Mouse (Mus musculus) heart, adult 9 months (tissue): ENCODE measurements around the gene Qk.

ENCODE experiments used
- DNase-seq, 2 experiments: peaks; one replicate each; pipeline ENCODE4 v3.0.0; 2022; ENCODE audit warnings: low spot score in 2 of 2

The Qk gene

DNA sequence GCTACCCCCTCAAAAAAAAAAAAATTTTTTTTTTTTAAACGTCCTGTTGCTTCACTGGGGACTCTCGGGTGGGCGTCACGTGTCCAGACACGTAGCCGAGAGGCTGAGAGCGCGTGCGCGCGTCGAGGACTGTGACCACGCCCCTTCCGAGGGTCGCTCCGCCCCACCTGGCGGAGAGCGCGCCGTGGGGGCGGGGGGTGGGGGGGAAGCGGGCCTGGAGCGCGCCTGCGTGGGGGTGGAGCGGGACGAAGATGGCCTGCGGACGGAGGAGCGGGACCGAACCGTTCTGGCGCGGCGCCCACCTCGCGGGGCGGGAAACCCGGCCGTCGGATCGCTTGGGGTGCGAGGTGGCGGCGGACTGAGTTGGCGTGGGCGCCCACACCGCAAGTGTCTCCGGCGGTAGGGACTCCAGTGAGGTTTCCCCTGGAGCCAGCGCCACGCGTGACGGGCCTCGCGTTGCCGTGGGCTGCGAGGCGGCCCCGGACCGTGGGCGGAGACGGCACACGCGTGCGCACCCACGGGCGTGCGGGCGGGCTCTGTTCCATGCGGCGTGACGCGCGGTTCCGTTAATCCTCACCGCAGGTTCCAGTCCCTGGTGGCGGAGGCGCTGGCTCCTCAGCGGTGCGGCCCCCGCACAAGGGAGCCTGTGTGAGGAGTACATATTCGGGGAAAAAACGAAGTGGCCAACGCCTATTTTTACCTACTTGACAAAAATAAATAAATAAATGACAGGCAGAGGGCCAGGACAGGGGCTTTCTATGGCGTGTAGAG lies at the start of gene Qk:
Gene Qk, minus strand, starts transcription at position 170 of the 771 bp plus-strand sequence.
- DNase-seq = peak; percentile 92 to 93

DNA sequence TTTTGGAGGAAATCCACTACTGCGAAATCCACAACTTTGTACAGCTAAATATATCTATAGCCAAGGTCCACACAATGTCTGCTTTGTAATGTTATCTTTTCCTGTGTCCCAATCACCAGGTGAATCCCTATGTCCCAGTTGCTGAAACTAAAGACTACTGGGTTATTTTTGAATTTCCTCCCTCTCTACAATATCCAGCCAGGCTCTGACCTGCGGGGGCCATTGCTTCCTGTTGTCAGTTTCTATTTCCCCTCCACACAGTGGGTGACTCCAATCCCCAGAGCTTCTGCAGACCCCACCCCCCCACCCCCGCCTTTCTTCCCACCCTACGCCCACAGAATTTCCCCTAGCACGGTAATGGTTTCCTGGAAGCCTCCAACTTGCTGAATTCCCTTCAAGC lies 47.4 kb upstream of the Qk start:
- DNase-seq = peak in 1 of 2 experiments; percentile 64

DNA sequence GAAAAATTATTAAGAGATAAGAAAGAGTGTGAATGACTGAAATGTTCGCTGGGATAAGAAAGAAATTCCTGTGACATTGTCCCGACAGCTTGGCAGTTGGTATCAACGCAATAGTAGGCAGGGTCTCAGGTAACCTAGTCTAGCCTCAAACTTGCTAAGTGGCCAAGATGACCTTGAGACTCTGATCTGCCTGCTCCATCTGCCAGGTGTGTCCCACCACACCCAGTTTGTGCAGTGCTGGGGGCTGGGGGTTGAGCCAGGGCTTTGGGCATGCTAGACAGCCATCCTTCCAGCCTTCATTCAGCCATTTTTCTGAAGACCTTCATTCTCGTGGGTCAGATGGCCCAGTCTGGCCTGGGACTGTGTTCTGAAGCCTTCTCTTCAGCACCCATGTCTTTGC lies 46.9 kb upstream of the Qk start:
- no peak for DNase-seq

DNA sequence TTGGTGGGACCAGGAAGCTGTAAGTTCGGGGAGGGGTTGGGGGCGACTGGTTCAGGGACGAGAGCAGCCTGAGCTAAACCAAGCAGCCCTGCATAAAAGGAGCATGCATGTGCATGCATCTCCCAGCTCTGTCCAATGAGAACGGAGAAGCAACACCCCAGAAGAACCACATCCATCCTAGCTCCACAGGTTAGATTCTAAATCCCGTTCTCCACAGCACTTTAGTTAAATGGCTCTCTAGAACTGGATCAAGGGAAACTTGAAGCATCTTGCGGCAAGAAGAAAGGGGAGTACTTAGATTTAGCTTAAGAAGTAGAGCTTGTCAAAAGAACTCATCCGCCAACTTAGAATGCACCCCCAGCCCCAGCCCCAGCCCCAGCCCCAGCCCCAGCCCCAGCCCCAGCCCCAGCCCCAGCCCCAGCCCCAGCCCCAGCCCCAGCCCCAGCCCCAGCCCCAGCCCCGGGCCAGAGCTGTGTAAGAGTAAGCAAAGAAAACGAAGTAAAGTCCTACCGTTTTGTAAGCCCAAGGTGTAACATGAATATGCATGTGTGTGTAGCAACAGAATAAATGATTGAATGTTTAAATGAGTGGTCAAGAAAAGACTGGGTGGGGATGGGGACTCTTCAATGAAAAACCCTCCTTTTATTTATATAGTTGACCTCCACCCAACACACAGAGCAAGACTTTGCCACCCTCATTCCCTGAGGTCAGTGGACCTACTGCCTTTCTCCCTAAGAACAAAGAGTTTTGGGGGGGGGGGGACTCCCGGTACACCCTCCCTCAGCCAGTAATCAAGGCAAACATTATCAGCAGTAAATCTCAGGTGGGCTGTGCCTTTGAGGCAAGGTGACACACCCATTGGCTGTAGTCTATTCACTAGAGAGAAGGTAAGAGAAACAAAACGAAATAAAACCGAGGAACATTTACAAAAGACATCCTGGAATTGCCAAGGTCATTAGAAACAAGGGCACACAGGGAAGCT lies 46.1 kb upstream of the Qk start:
- DNase-seq = no peak

DNA sequence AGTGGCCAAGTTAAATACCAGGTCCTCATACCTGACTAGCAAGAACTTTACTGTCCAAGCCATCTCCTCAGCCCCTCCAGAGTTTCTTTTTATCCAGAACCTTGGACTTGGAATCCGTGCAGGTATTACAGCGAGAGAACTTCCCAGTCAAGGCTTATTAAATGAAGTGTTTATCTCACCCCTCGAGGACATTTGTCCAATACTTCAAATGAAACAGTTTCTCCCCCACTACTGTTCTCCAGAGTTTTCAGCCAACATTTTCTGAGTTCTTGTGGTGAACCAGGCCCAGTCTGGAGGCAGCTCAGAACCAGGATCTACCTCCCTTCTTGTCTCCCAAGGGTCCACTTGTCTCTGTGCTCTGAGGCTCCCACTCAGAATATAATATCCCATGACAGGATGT lies 43.5 kb upstream of the Qk start:
- no peak for DNase-seq

DNA sequence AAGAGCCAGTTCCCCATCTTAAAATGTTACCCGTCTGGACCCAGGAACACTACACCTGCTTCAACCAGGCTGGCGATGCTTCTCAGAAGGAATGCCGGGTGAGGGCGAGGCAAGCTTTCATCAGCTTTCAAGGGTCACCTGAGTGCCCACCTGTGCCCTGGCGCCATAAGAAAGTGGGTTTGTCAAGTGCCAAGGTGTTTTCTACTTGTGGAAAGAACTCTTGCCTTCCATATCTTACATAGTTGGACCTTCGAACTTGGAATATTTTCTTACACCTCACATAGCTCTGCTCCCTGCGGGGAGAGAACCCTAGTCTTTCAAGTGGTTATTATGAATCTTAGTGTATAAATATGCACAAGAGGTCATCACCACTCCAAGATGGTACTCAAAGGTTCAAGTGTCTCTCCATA lies 42.2 kb upstream of the Qk start:
- no peak for DNase-seq

DNA sequence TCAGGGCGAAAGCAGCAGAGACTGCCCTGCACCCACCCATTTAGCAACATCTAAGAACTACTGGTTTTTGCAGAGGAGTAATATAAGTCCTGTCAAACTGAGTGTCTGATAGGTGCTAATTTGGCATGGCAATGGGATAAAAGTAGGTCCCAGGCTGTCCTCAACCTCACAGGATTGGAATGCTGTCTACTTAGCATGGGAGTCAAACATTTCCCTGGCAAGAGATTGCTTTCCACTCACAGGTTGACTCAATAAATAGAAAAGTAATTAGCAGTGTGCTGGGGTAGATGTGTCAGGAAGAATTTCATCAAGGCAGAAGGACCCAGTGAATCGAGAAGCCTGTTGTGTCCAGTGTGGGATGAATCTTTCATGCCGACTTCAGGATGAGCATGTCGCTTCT lies 41.1 kb upstream of the Qk start:
- no peak for DNase-seq

DNA sequence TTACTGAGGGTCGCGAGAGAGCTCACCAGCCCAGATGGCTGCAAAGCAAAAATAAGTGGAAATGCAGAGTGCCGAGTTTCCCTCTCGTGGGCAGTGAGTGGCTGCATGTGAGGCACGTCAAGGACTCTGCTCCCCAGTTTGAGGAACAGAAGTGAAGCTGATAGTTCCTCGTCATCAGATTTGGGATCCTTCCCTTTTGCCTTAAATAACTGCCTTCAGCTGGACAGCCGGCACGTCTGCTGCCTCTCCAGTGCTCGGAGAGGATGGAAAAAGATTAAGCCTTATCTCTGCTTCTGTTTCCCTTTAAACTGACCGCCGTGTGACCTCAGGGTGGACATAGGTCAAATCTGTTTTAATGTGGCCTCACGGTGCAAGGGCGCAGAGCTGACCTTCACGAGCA lies 39.8 kb upstream of the Qk start:
- peak; percentile 51 to 74 for DNase-seq

DNA sequence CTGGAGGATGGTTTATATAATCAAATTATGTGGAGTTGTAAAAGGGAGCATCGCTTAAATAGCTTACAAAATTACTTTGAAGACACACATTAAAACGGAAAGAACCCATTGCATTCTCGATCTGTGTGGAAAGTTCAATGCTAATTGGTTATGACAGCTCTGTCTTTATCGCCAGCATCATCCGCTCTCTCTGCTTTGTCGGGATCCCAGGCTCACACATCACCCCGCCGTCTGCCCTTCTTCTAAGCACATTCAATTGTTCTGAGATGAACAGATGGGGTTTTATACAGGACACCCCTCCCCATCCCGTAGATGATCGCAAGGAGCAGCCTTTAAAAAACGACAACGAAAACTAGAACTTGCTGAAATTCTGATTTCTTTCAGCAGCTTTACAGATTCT lies 37.7 kb upstream of the Qk start:
- no peak for DNase-seq

DNA sequence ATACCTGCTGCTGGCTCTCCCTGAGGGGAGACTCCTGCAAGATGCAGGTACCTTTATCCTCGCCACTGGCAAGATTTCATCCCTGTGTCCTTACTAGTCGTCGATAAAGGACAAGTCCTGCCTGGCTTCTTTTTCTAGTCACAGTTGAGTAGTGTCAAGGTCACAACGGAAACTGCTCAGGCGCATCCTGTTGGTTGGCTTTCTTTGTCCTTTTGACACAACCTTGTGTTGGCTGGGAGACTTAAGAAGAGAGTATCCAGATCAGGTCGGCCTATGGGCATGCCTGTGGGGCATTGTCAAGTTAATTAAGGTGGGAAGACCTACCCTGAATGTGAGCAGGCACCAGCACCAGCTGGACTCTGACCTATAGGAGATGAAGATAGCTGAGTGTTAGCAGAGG lies 36.6 kb upstream of the Qk start:
- no peak for DNase-seq

DNA sequence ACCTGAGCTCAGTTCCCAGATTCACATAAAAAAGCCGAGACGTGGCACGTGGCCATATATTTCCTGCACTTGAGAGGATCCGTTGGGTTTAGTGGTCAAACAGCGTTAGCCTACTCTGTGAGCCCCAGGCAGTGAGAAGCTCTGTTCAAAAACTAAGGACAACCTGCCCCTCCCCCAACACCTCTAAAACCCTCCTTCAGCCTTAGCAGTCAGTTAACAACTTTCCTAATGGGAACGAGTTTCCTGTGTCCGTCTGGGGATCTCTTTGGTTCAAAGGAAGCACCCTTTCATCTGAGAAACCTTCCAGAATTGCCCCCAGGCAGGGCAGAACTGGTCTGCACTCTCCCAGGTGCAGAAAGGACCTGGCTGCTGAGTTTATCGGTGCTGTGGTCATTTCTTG lies 36.1 kb upstream of the Qk start:
- no peak for DNase-seq

DNA sequence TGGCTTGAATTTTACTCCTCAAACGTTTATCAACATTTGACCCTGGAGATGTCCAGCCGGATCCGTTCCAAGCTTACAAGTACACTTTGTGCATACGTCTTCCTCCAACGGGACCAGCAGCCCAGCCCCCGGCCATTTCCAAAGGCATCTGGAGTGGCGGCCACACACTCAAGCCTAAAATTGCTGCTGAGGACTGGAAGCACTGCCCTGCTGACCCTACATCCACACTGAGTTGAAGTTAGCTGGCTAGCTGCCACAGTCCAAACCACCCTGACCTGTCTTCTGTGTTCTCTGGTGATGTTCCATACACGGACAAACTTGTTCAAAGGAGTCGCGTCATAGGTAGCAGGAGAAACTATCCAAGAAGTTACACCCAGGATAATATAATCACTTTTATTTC lies 18.6 kb upstream of the Qk start:
- DNase-seq = no peak

DNA sequence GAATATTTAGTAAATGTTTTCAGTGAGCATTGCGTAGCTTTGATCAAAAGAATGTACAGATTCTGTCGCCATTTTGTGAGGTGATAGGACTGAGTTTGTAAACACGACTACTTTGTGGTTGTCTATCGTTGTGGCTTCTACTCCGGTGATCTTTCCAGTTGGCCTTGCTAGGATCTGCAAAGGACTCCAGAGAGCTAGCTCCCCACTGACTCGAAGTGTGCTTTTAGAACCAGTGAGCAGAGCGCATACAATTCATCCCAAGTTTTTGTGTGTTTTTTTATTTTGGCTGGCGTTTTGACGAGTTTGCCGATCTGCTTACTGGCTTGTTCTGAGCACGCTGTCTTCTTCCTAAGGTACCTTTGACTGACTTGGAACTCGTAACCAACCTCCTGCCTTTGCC lies 16.9 kb upstream of the Qk start:
- no peak for DNase-seq

DNA sequence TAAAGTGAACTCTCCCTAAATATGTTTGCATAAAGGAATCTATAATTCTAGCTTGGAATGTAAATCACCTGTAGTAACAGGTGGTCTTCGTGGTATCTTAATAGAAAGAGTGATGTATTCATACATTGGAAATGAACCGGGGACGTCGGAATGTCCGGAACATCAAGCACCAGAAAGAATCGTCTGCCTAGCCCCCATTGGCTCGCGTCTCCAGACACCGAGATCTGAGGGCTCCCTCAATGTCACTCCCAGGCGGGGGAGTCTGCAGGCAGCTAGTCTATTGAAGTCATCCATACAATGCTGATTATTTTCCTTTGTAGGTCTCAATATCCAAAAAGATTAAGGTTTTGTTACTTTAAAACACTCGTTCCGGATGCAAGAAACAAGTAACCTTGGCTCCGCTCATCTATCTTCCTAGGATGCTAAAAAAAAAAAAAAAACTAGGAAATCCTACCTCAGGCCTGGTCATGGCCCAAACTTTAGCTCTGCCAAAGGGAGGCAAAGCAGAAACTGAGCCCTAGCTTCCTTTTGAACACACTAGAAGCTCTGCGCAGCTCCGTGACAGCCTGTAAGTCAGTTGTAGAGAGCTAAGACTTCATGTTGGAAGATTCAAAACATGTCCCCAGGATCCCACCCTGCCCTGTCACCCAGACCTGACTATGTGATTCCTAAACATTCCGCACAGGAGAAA lies 16.3 kb upstream of the Qk start:
- no peak for DNase-seq

DNA sequence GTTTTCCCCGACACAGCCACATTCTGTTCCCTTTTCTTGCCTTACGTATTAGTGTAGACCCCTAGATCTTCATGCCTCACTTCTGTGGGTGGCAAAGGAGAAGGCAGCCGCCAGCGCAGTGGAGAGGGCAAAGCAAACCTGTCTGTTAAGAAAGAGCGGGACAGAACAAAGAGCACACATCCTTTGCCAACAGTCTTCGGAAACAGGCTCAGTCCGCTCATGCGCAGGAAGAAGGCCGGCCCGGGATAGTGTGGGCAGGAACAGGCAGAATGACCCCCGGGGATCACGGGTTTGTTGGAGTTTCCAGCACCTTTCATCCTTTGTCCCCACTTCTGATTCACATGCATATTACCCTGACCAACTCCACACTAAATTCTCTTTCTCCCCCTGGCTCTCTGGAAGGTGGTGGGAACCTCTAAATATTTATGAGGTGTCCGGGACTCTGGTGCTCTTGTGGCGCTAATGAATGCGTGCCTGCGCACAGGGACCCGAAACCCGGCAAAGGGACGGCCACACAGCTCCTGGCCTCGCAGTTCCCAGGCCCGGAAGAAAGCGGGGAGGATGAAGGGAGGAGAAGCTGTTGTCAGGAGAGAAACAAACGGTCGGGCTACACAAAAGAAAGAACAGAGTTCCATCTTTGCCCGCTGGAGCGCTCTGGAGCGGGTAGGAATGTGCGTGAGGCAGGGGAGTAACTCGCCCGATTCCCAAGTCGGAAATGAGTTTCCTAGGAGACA lies 15.5 kb upstream of the Qk start:
- peak; percentile 87 for DNase-seq

DNA sequence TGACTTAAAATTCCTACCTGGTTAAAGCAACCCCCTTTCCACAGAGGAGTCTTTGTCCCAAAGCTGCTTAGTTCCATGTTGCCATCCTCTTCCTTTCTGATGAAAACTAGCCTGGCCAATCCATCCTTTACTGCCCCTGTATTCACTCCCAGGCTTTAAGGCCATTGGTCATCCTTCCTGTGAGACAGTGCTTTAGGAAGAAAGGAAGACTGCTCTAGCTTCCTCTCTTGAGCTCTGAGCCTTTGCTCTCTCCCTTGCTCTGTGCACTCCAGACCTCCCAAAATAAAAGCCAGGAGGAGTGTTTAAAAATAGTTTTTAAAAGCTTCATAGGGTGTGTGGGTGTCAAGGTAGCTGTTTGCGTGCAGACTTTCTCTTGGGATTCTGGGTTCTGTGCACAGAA lies 14.8 kb upstream of the Qk start:
- DNase-seq = no peak

DNA sequence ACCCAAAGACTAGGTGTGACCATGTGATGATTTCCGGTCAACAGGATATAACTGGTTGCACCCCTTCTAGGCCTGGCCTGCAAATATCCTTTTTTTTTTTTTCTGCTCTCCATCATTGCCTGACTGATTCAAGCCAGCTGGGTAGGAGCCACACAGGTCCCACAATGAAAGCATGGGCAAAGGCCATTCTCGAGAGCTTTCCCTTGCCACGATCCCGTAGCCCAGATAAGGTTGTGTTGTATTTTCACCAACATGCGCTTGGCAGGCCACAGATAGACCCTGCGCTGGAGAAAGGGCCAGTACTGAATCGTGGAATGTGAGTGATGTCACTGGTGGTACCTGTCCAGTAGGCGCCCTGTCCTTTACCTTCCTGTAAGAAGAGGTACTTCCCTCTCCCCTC lies 13.7 kb upstream of the Qk start:
- DNase-seq = no peak

DNA sequence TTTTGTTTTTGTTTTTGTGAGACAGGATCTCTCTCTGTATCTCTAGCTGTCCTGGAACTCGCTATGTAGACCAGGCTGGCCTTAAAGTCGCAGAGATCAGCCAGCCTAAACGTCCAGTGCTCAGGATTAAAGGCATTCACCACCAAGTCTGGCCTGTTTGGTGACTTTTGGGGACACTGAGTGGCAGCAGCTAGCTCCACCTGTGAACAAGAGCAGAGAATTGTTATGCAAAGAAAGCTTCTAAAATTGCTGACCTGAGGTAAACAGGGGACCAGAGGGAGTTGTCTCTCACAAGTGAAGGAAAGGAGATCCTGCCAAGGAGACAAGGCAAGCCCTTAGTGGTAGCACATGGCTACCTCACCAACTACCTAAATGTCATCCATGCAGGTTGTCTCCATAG lies 12.5 kb upstream of the Qk start:
- no peak for DNase-seq

DNA sequence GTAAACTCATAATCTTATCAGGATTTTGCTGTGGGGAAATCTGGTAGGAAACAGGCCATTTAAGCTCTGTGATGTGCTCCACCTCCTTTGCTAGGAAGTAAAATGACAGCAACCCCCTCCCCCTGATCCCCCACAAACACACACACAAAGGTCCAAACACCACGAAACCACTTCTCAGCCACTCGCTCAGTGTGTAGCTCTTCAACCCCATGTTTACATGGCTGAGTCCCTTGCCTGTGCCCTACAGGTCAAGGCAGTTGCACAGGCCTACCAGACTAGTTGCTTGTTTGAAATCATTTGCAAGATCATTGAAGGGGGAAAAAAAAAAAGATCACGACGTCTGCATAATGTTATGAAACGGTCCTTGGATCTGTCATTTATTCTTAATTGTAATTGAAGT lies 9.8 kb upstream of the Qk start:
- DNase-seq = no peak

DNA sequence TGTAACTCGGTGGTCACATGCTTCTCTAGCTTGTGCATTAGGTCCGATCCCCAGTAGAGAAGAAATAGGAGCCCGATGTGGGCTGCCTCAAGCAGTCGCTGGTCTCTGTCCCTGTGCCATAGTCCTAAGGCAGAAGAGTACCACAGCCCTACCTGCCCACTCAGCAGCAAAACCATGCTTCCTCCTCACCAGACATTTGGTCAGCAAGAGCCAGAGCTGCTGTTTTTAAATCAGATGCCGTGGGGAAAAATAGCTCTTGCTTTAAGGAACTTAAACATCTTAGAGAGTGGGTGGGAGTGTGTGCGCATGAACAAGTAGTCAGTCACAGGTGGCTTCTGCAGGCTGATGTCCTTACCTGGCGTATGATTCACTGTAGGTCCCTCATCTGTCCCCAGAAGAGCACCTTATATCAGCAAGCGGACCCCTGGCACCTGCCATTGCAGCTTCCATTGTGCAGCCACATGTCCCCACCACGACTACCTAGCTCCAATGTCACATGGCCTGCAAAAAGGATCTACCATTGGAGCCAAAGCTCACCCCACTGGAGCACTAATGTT lies 9.0 kb upstream of the Qk start:
- DNase-seq = no peak

DNA sequence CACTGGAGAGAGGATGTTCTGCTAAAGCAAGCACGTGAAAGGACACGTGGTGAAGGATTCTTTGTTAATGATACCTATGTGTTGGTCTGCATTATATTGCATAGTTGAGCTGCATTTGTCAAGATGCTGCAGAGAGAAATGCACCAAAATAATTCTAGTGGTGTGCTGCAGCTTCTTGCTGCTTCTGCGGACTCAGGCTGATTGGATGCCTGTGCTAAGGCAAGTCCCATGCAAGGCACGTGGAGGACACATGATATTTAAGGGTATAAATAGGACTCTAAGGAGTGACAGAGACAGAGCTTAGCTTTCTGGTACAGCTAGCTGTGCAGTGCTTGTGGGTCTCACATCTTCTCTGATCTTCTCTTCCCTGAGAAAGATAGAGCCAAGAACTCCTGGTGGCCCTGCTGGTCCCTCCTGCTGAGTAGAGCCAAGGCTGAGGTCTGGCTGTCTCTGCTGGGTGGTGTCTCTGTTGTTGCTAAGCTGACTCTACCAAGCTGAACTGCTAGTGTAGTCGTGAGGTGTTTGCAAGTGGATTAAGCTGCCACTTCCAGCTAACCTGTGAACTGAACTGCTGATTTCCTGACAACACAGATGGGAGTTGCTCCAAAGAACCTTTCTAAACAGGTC lies 8.0 kb upstream of the Qk start:
- DNase-seq = no peak
